24 mouse cellular contexts compared by ENCODE assay signal in genomic region chr8:86916369-86916768, GRCm38 (mm10).
"Had no signal": no experiment of that assay in that cellular context is flagged by ENCODE, and none has a peak within 500 bp of the region (broad histone marks: within the 10 kb centered on the region; RNA-seq: fewer than 3 reads in every experiment).

No protein-coding gene starts in this region.

- H3K27me3 ChIP-seq: embryonic facial prominence, embryonic 12.5 days; embryonic facial prominence, embryonic 13.5 days; embryonic facial prominence, embryonic 15.5 days; forebrain, embryonic 12.5 days; forebrain, embryonic 15.5 days had no signal

- H3K9me3 ChIP-seq: embryonic facial prominence, embryonic 12.5 days; embryonic facial prominence, embryonic 13.5 days; embryonic facial prominence, embryonic 15.5 days; forebrain, embryonic 10.5 days; forebrain, embryonic 12.5 days; forebrain, embryonic 13.5 days; forebrain, embryonic 15.5 days; heart, embryonic 10.5 days had no signal

- H3K27ac ChIP-seq: embryonic facial prominence, embryonic 12.5 days; embryonic facial prominence, embryonic 13.5 days; embryonic facial prominence, embryonic 15.5 days; forebrain, embryonic 10.5 days; forebrain, embryonic 12.5 days; forebrain, embryonic 13.5 days; forebrain, embryonic 15.5 days; gastrocnemius, adult 2 months; heart, adult 2 months; heart, embryonic 10.5 days had no signal

- H3K4me1 ChIP-seq: embryonic facial prominence, embryonic 13.5 days; embryonic facial prominence, embryonic 15.5 days had no signal

- H3K4me3 ChIP-seq: embryonic facial prominence, embryonic 12.5 days; embryonic facial prominence, embryonic 13.5 days; embryonic facial prominence, embryonic 15.5 days; erythroblast, embryonic 14.5 days; forebrain, embryonic 10.5 days; forebrain, embryonic 12.5 days; forebrain, embryonic 13.5 days; forebrain, embryonic 15.5 days; gastrocnemius, adult 2 months; heart, adult 2 months; heart, embryonic 10.5 days had no signal

- H3K36me3 ChIP-seq: embryonic facial prominence, embryonic 12.5 days; embryonic facial prominence, embryonic 13.5 days; embryonic facial prominence, embryonic 15.5 days; forebrain, embryonic 10.5 days; forebrain, embryonic 12.5 days; forebrain, embryonic 15.5 days; heart, embryonic 10.5 days had no signal

- H3K9ac ChIP-seq: embryonic facial prominence, embryonic 12.5 days; embryonic facial prominence, embryonic 13.5 days; embryonic facial prominence, embryonic 15.5 days; forebrain, embryonic 12.5 days; forebrain, embryonic 13.5 days; forebrain, embryonic 15.5 days; forebrain, postnatal 0 days had no signal

- DNase-seq: cerebellum, adult 9-11 months; cerebellum, postnatal 10 days; cerebellum, postnatal 14 days; cerebellum, postnatal 25 days; cerebellum, postnatal 36 days; embryo, embryonic 11 days; forebrain, postnatal 0 days; gastrocnemius, adult 2 months; gastrocnemius, postnatal 10 days; gastrocnemius, postnatal 14 days; gastrocnemius, postnatal 25 days; gastrocnemius, postnatal 36 days; heart, adult 18-20 months; heart, adult 2 months had no signal

- H3K4me2 ChIP-seq: embryonic facial prominence, embryonic 12.5 days; embryonic facial prominence, embryonic 13.5 days; embryonic facial prominence, embryonic 15.5 days; forebrain, embryonic 12.5 days; forebrain, embryonic 13.5 days; forebrain, embryonic 15.5 days; heart, embryonic 11.5 days had no signal
